Mouse (Mus musculus): ENCODE data around the gene Maml3.

Gene Maml3

GRCm38 (mm10) chr3:51745162-51745561 is 359.7 kb downstream of the Maml3 start:
- DNase-seq (ENCODE audit: low spot score in 2 of 2) = no peak

GRCm38 (mm10) chr3:51744339-51744759 is 360.5 kb downstream of the Maml3 start:
- DNase-seq (ENCODE audit: low spot score in 2 of 2) = no peak

- no peak for DNase-seq (ENCODE audit: low spot score in 2 of 2)
These were observed 362.5 kb downstream of the Maml3 start for GRCm38 (mm10) chr3:51742405-51742804.

GRCm38 (mm10) chr3:51741824-51742223 is 363.1 kb downstream of the Maml3 start:
- DNase-seq (ENCODE audit: low spot score in 2 of 2) = no peak

DNA sequence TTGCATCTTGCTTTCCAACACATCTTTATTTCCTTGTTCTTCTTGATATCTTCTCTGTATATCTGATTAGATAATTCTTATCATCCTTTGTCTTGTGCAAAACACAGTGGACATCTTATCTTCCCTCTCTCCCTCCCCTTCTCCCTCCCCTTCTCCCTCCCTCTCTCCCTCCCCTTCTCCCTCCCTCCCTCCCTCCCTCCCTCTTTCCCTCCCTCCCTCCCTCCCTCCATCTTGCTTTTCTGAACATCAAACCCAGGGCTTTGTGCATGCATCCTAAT is 365.1 kb downstream of the Maml3 start:
- DNase-seq (ENCODE audit: low spot score in 2 of 2) = no peak

DNA sequence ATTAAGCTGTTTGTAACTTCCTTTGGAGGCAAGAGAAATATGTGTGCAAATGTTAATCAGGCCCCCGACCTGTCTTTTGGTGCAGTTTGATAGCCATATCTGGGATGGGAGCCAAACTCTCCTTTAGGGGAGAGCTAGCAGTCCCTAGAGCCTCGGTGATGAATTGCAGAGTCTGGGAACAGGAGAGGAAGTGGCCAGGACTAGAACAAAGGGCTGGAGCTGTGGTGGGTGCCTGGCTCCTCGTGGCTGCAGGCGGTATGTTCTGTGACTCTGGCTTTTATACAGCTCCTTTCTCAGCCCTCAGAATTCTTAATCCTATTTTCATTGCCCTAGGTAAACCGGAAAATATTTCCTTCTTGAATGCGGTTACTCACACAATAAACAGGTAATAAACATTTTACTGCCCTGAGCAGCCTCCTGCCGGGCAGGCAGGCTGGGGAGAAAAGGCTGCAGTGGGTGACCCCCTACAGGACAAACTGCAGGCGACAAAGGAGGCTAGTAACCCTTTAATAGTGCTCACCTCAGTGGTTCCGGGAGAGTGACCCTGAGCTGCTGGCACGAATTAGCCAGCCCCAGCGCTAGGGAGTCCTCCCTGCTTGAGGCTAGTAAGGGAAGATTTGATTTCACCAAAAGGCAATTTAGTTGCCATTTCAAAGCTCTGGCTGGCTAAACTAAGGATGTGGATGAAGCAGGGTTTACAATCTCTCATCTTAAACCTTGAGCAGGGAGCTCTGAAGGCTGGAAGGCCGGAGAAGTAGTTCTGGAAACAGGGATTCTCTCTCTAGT is 365.6 kb downstream of the Maml3 start:
- no peak for DNase-seq (ENCODE audit: low spot score in 2 of 2)

- no peak for DNase-seq (ENCODE audit: low spot score in 2 of 2)
These were observed 371.2 kb downstream of the Maml3 start for GRCm38 (mm10) chr3:51733685-51734084.

GRCm38 (mm10) chr3:51731949-51732636 is 372.8 kb downstream of the Maml3 start:
- DNase-seq (ENCODE audit: low spot score in 2 of 2) = no peak

DNA sequence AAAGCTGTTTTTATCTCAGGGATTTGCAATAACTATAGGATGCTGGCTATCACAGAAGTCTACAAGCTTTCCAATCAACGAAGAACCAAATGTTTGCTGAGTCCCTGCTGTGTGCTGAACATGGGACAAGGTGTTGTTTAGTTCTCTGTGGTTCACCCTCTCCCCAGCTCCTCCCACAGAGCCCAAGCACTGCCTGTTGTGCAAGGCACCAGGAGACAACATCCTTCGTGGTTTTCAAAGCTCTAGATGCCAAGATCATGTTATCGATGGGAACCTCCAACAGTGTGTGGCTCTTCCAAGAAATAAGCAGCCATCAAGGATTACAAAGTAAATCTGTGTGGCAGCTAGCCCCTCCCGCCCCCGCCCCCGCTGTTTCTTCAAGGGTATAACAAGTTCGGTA is 374.2 kb downstream of the Maml3 start:
- no peak for DNase-seq (ENCODE audit: low spot score in 2 of 2)

DNA sequence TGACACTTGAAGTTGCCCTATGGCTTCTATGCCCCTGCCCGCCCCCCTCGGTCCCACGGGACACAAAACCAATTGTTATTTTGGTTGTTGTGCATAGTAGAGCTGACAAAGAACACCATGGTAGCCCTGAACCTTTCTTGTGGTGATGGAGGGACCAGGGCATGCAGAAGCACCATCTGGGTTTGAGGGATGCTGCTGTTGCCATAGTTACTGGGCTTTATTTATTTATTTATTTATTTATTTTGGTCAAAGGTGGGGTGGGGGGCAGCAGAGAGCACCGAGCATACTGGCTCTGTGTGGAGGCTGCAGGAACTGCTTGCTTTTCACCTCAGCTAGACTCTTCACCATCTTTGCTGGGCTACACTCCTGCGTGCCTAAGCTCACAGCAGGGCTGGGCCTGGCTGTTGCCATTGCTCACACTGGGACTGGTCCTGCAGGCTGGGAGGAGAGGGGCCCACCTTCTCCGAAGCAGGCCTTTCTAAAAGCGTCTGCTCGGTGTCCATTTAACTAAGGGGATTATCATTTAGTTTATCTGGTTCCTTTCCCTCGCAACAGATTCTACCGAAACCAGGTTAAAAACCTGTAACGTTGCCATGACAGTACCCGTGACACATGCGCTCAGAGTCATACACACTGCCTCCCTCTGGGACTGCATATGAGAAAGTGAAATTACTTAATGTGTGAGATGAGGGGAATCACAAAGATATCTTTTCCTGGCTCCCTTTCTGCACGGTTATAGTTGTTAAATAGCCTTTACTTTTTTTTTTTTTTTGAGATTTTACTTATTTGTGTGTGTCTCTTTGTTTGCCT is 375.6 kb downstream of the Maml3 start:
- no peak for DNase-seq (ENCODE audit: low spot score in 2 of 2)

DNA sequence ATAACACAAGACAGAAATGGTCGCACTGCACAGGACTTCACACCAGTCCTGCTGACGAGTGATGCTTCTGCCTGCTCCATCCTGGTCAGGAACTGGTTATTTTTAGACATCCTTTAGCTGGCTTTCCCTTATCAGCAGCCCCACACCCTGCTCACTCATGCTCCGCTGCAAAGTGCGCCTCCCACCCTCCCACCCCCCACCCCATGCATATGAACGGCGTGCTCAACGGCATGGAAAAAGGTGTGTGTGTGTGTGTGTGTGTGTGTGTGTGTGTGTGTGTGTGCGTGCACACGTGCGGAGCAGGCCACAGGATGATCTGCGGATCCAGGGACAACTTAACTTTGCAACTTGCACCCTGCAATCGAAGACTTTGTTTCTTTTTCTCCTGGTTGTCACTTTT is 376.4 kb downstream of the Maml3 start:
- DNase-seq (ENCODE audit: low spot score in 2 of 2) = no peak

GRCm38 (mm10) chr3:51727968-51728367 is 376.9 kb downstream of the Maml3 start:
- no peak for DNase-seq (ENCODE audit: low spot score in 2 of 2)

DNA sequence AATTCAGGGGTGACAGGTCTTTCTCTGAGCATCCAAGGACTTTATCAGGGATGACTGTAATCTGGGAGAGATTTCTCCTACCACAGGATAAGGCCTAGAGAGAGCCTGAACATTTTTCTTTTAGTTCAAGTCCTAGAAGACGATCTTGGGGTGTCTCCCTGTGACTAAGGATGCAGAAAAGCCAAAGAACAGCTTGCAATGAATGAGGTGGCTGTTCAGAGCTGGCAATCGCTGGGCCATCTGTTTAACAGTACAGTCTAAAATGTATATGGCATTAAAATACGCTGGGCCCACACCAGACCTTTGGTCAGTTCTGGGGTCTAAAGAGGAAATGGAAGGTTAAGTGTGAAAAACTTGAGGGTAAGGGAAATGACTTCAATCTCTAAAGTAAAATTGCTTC is 377.4 kb downstream of the Maml3 start:
- no peak for DNase-seq (ENCODE audit: low spot score in 2 of 2)

- no peak for DNase-seq (ENCODE audit: low spot score in 2 of 2)
These were observed 378.6 kb downstream of the Maml3 start for GRCm38 (mm10) chr3:51726257-51726656.

DNA sequence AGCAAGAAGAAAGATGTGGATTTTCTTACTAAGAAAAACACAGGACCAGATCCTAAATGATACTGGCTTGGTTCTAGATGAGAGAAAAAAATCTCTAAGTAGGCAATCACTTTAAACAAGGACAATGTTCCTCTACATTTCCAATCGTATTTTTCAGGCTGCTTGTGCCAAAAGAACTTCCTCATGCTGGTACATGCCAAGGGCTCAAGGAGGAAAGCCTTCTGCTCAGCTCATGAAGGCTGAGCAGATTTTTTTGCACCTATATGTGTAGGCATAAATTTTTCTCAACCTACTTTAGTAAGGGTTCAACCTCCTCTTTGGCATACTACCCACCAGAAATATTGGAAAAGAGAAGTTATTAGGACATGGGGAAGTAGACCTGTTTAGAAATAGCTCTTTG is 384.9 kb downstream of the Maml3 start:
- DNase-seq (ENCODE audit: low spot score in 2 of 2) = no peak

- no peak for DNase-seq (ENCODE audit: low spot score in 2 of 2)
These were observed 385.5 kb downstream of the Maml3 start for GRCm38 (mm10) chr3:51719373-51719772.

DNA sequence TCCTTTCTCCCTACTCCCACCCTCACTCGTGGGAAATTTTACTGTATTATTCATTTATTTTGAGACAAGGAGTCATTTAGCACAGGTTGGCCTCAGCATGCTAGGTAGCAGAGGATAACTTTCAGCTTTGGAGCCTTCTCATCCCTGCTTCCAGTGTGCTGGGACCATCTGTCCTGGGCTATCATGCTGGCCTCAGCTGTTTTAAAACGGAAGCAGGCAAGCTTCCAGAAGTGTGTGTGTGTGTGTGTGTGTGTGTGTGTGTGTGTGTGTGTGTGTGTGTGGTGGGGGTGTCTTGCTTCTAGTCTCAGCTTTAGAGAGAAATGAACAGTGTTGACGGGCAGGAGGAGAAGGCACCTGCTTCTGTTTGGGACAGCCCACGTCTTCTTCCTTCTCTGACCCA is 387.0 kb downstream of the Maml3 start:
- no peak for DNase-seq (ENCODE audit: low spot score in 2 of 2)

DNA sequence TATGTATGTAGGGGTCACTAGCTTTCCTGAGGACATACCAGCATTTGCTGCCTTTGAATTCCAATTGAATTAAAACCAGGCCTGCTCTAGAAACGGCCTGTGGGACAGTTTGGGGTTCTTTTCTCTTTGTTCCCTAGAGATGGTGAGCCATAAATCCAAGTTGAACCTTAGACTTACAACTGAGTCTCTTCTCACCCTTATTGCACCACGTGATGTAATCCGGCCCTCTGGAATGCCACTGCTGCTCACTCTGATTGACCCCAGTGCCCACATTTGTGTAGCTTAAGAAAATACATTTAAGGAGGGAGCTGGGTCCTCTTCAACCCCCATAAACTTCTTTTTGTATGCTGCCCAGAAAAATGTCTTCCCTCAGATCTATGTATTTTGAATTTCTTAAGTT is 387.4 kb downstream of the Maml3 start:
- DNase-seq (ENCODE audit: low spot score in 2 of 2) = no peak

GRCm38 (mm10) chr3:51714469-51714868 is 390.4 kb downstream of the Maml3 start:
- DNase-seq (ENCODE audit: low spot score in 2 of 2) = no peak

DNA sequence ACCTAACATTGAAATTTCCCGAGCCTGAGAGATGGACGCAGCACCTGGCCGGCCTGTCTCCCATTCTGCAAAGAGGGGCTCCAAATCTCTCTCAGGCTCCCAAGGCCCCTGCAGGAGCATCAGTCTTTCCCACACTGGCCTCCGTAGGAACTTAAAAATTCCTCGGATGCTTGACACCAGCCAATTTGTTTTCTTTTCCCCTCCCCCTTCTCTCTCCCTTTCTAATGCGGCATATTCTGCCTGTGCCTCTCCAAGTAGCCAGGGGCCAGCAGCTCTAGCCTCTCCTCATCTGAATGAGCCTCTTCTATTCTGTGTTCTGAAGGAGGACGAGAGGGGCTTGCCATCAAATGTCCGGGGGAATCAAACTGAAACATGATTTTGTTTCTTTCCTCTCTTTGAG is 391.6 kb downstream of the Maml3 start:
- DNase-seq (ENCODE audit: low spot score in 2 of 2) = no peak

GRCm38 (mm10) chr3:51712382-51712781 is 392.5 kb downstream of the Maml3 start:
- DNase-seq (ENCODE audit: low spot score in 2 of 2) = no peak

GRCm38 (mm10) chr3:51708746-51709411 is 396.0 kb downstream of the Maml3 start:
- peak; percentile 43 to 51 for DNase-seq (ENCODE audit: low spot score in 2 of 2)

Measured in frontal cortex, postnatal 25 days (tissue).